Mouse (Mus musculus): ENCODE measurements at regions not wholly inside any gene's neighbourhood (a gene's known extent, or its start where the extent isn't known, plus 50 kb on each side); places are given as distances from the start of the nearest gene placed in this dataset.

GRCm38 (mm10) chr5:111590619-111591081, 143.1 kb upstream of the Gm26897 start:
- H3K4me3 ChIP-seq, result no peak overlapping the region
- peak overlapping the region; percentile 70 for H3K27ac ChIP-seq
- DNase-seq (ENCODE audit: low spot score in 2 of 2), result no peak
- TF ChIP-seq CTCF (conservative IDR thresholded peaks at IDR 0.05), result no peak

DNA sequence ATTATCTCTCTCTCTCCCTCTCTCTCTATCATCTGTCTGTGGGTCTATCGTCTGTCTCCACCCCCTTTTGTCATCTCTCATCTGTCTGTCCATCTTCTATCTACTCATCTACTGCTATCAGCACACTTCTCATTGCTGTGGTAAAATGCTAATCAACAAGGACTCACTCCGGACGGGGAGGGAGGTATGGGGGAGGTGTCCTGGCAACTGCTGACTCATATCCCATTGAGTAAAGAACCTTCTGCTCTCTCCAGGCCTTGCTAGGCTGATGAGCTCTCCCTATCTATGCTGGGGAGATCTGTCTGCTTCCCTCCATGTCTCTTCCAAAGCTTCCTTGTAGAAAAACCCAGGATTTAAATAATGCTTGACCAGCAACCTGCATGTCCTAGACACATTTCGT, 140.9 kb upstream of the Gm26897 start:
- TF ChIP-seq CTCF (conservative IDR thresholded peaks at IDR 0.05), result no peak

GRCm38 (mm10) chr5:111594111-111594510, 139.6 kb upstream of the Gm26897 start:
- no peak for TF ChIP-seq CTCF (conservative IDR thresholded peaks at IDR 0.05)
- no peak overlapping the region for H3K27ac ChIP-seq
- no peak overlapping the region for H3K4me3 ChIP-seq
- no peak for DNase-seq (ENCODE audit: low spot score in 2 of 2)

More for the DNA sequence above, 140.9 kb upstream of the Gm26897 start:
- no peak for DNase-seq (ENCODE audit: low spot score in 2 of 2)
- Histone ChIP-seq H3K27ac (no peak overlapping the region), H3K4me3 (no peak overlapping the region)

- DNase-seq (ENCODE audit: low spot score in 2 of 2), result no peak
- no peak for TF ChIP-seq CTCF (conservative IDR thresholded peaks at IDR 0.05)
- Histone ChIP-seq H3K27ac (peak overlapping the region; percentile 64; the same call in 1 of the 2 replicates), H3K4me3 (no peak overlapping the region)
These were observed 138.3 kb upstream of the Gm26897 start for GRCm38 (mm10) chr5:111595438-111595837.

GRCm38 (mm10) chr5:111597733-111598132, 136.0 kb upstream of the Gm26897 start:
- DNase-seq (ENCODE audit: low spot score in 2 of 2), result no peak
- H3K4me3 ChIP-seq, result no peak overlapping the region
- no peak overlapping the region for H3K27ac ChIP-seq
- TF ChIP-seq CTCF (conservative IDR thresholded peaks at IDR 0.05), result no peak

GRCm38 (mm10) chr5:111601711-111602521, 131.8 kb upstream of the Gm26897 start:
- TF ChIP-seq CTCF (conservative IDR thresholded peaks at IDR 0.05), result no peak
- peak in 1 of 2 experiments; percentile 48 for DNase-seq (ENCODE audit: low spot score in 2 of 2)
- no peak overlapping the region for H3K4me3 ChIP-seq
- no peak overlapping the region for H3K27ac ChIP-seq

DNA sequence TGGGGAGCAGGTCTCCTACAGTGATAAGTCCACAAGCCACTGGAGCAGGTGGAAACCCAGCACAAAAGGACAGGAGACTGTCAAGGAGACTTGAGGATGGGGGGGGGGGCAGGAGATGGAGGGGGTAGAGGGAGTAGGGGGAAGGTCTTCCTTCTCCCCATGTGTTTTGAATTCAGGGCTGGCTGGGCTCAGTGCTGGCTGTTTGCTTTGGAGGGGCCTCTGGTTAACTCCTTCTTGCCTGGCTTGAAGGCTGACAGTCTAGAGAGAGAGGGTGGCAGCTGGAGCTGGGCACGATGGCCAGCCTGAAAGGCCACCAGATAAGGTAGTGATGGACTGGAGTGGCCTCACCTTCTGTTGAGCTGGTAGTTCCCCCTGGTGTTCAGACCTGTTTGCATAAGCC, 120.0 kb upstream of the Gm26897 start:
- TF ChIP-seq CTCF (conservative IDR thresholded peaks at IDR 0.05), result peak; percentile 10; the same call in 1 of the 2 replicates
- Histone ChIP-seq H3K4me3 (no peak overlapping the region), H3K27ac (no peak overlapping the region)
- DNase-seq (ENCODE audit: low spot score in 2 of 2), result no peak

GRCm38 (mm10) chr5:111619974-111620373, 113.8 kb upstream of the Gm26897 start:
- DNase-seq (ENCODE audit: low spot score in 2 of 2), result no peak
- no peak overlapping the region for H3K27ac ChIP-seq
- no peak overlapping the region for H3K4me3 ChIP-seq
- TF ChIP-seq CTCF (conservative IDR thresholded peaks at IDR 0.05), result no peak

GRCm38 (mm10) chr5:111620626-111621025, 113.1 kb upstream of the Gm26897 start:
- H3K4me3 ChIP-seq, result no peak overlapping the region
- H3K27ac ChIP-seq, result no peak overlapping the region
- peak; percentile 58 for TF ChIP-seq CTCF (conservative IDR thresholded peaks at IDR 0.05)
- DNase-seq (ENCODE audit: low spot score in 2 of 2), result no peak

- H3K27ac ChIP-seq, result no peak overlapping the region
- DNase-seq (ENCODE audit: low spot score in 2 of 2), result no peak
- H3K4me3 ChIP-seq, result no peak overlapping the region
- no peak for TF ChIP-seq CTCF (conservative IDR thresholded peaks at IDR 0.05)
These were observed 111.2 kb upstream of the Gm26897 start for GRCm38 (mm10) chr5:111622481-111622880.

GRCm38 (mm10) chr5:111626273-111626798, 107.4 kb upstream of the Gm26897 start:
- Histone ChIP-seq H3K4me3 (no peak overlapping the region), H3K27ac (no peak overlapping the region)
- no peak for TF ChIP-seq CTCF (conservative IDR thresholded peaks at IDR 0.05)
- DNase-seq (ENCODE audit: low spot score in 2 of 2), result no peak

- H3K27ac ChIP-seq, result no peak overlapping the region
- TF ChIP-seq CTCF (conservative IDR thresholded peaks at IDR 0.05), result no peak
- DNase-seq (ENCODE audit: low spot score in 2 of 2), result no peak
- H3K4me3 ChIP-seq, result no peak overlapping the region
These were observed 103.3 kb upstream of the Gm26897 start for GRCm38 (mm10) chr5:111630313-111630844.

DNA sequence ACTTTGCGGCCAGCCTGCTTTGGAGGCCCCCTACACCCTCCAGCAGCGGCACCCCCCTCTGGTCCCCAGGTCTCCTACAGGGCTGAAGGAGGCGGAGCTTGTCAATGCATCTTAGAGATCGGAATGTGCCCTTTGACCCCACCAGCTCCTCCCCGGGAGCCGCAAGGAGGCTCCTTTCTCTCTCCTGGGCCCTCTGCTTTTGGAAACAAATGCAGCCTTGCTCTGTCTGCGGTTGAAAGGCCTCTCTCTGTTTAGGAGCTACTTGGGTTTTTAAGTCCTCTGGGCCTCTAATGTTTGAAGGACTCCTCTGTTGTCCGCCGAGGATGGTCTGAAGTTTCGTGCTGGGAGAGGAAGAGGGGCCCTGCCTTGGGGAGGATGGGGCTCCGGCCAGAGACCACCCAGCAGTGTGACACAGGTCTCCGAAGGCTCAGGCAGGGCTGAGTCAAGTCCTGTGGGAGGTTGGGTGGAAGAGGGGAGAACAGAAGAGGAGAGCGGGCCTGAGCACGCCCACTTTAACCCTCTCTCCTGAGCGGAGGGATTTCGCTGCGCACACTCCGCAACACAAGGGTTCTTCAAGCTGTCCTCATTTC, 102.1 kb upstream of the Gm26897 start:
- H3K27ac ChIP-seq, result no peak overlapping the region
- no peak for TF ChIP-seq CTCF (conservative IDR thresholded peaks at IDR 0.05)
- no peak for DNase-seq (ENCODE audit: low spot score in 2 of 2)
- no peak overlapping the region for H3K4me3 ChIP-seq
